Mouse (Mus musculus): ENCODE measurements at regions not wholly inside any gene's neighbourhood (a gene's known extent, or its start where the extent isn't known, plus 50 kb on each side); places are given as distances from the start of the nearest gene placed in this dataset.

- no peak for DNase-seq
- Histone ChIP-seq H3K4me1 (ENCODE audit: control insufficient read depth, insufficient read depth, low read length) (no peaks in the 10 kb centered on the region), H3K4me3 (replicated peaks; ENCODE audit: extremely low read depth, low read depth, low read length) (no peak overlapping the region)
- TF ChIP-seq CTCF (IDR thresholded peaks at IDR 0.05; ENCODE audit: insufficient read depth, low read length) (no peak), POLR2A (IDR thresholded peaks at IDR 0.05; ENCODE audit: borderline replicate concordance, extremely low read depth, low read depth, low read length) (no peak)
- 70% methylated on average over 5 of the region's 5 CpGs for WGBS
Measured at GRCm38 (mm10) chr11:45193319-45193718, 576.2 kb downstream of the Ebf1 start.

GRCm38 (mm10) chr11:45199520-45199919 is 582.4 kb downstream of the Ebf1 start:
- WGBS: 61% methylated on average over 4 of the region's 4 CpGs
- TF ChIP-seq CTCF (IDR thresholded peaks at IDR 0.05; ENCODE audit: insufficient read depth, low read length) (no peak), POLR2A (IDR thresholded peaks at IDR 0.05; ENCODE audit: borderline replicate concordance, extremely low read depth, low read depth, low read length) (no peak)
- H3K4me1 ChIP-seq (ENCODE audit: control insufficient read depth, insufficient read depth, low read length): peaks cover 2% of the 10 kb centered on the region; the same call in 1 of the 2 replicates
- DNase-seq: no peak
- no peak overlapping the region for H3K4me3 ChIP-seq (replicated peaks; ENCODE audit: extremely low read depth, low read depth, low read length)

DNA sequence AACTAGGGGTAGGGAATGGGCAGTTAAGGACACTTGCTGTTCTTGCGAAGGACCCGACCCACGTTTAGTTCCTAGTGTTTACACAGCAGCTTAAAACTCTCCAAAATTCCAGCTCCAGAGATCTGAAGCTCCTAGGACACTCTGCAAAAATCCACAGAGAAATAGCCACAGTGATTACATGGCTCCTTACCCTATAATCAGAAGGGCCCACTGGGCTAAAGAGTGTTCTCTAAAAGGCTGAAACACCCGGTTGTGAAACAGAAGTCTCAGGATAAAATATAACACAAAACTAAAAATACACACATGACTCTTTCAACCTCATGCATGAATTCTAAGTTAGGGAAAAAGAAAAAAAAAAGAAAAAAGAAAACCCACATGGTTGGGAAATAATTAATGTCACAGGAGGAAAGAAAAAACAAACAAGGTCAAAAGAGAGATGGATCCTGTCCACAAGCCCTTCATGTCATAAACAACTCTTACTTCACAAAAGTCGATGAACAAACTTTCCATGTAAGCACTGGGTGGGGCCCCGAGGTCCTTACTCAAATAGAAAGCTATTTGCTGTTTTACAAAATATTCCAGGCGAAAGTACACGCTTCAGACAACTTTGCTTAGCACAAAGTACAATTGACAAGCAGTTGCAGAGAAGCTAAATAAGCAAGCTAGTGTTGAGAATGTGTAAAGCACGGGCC is 583.7 kb downstream of the Ebf1 start:
- no peak for DNase-seq
- TF ChIP-seq CTCF (IDR thresholded peaks at IDR 0.05; ENCODE audit: insufficient read depth, low read length): no peak
- TF ChIP-seq POLR2A (IDR thresholded peaks at IDR 0.05; ENCODE audit: borderline replicate concordance, extremely low read depth, low read depth, low read length): no peak
- WGBS: 41% methylated on average over 9 of the region's 9 CpGs
- H3K4me1 ChIP-seq (ENCODE audit: control insufficient read depth, insufficient read depth, low read length): peaks cover 2% of the 10 kb centered on the region; the same call in 1 of the 2 replicates
- H3K4me3 ChIP-seq (replicated peaks; ENCODE audit: extremely low read depth, low read depth, low read length): no peak overlapping the region

GRCm38 (mm10) chr11:45203446-45203845 is 586.3 kb downstream of the Ebf1 start:
- 71% methylated on average over 5 of the region's 5 CpGs for WGBS

GRCm38 (mm10) chr11:45206611-45207525 is 589.8 kb downstream of the Ebf1 start:
- Histone ChIP-seq H3K4me1 (ENCODE audit: control insufficient read depth, insufficient read depth, low read length) (no peaks in the 10 kb centered on the region), H3K4me3 (replicated peaks; ENCODE audit: extremely low read depth, low read depth, low read length) (no peak overlapping the region)
- 60% methylated on average over 8 of the region's 8 CpGs for WGBS
- TF ChIP-seq POLR2A (IDR thresholded peaks at IDR 0.05; ENCODE audit: borderline replicate concordance, extremely low read depth, low read depth, low read length) (no peak), CTCF (IDR thresholded peaks at IDR 0.05; ENCODE audit: insufficient read depth, low read length) (no peak)
- no peak for DNase-seq

More at GRCm38 (mm10) chr11:45203446-45203845, 586.3 kb downstream of the Ebf1 start:
- DNase-seq: no peak
- TF ChIP-seq CTCF (IDR thresholded peaks at IDR 0.05; ENCODE audit: insufficient read depth, low read length): no peak
- no peak for TF ChIP-seq POLR2A (IDR thresholded peaks at IDR 0.05; ENCODE audit: borderline replicate concordance, extremely low read depth, low read depth, low read length)
- no peak overlapping the region for H3K4me3 ChIP-seq (replicated peaks; ENCODE audit: extremely low read depth, low read depth, low read length)
- peaks cover 2% of the 10 kb centered on the region; the same call in 1 of the 2 replicates for H3K4me1 ChIP-seq (ENCODE audit: control insufficient read depth, insufficient read depth, low read length)

DNA sequence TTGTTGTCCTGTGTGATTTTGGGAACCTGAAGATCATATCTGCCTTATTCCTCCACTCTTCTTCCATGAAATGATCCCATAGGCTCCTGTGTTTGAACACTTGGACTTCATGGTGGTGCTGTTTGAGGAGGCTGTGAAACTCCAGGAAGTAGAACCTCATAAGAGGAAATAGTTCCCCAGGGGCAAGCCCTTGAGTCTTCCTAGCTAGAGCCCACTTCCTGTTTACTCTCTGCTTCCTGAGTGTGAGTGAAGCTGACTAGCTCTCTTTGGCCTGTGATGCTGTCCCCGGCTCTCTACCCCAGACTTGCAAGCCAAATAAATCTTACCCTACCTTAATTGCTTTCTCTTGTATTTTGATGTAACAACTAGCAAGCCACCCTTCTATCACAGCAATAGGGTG is 597.0 kb downstream of the Ebf1 start:
- H3K4me3 ChIP-seq (replicated peaks; ENCODE audit: extremely low read depth, low read depth, low read length): no peak overlapping the region
- no peak for TF ChIP-seq POLR2A (IDR thresholded peaks at IDR 0.05; ENCODE audit: borderline replicate concordance, extremely low read depth, low read depth, low read length)
- 32% methylated on average over 1 of the region's 1 CpGs for WGBS
- H3K4me1 ChIP-seq (ENCODE audit: control insufficient read depth, insufficient read depth, low read length): no peaks in the 10 kb centered on the region; the same call in 1 of the 2 replicates
- no peak for DNase-seq

- no peak for TF ChIP-seq CTCF (IDR thresholded peaks at IDR 0.05; ENCODE audit: insufficient read depth, low read length)
- TF ChIP-seq POLR2A (IDR thresholded peaks at IDR 0.05; ENCODE audit: borderline replicate concordance, extremely low read depth, low read depth, low read length): no peak
- Histone ChIP-seq H3K4me1 (ENCODE audit: control insufficient read depth, insufficient read depth, low read length) (no peaks in the 10 kb centered on the region; the same call in 1 of the 2 replicates), H3K4me3 (replicated peaks; ENCODE audit: extremely low read depth, low read depth, low read length) (no peak overlapping the region)
- no peak for DNase-seq
- WGBS: 65% methylated on average over 3 of the region's 3 CpGs
Measured at GRCm38 (mm10) chr11:45216942-45217474, 599.9 kb downstream of the Ebf1 start.

- Histone ChIP-seq H3K4me3 (replicated peaks; ENCODE audit: extremely low read depth, low read depth, low read length) (no peak overlapping the region), H3K4me1 (ENCODE audit: control insufficient read depth, insufficient read depth, low read length) (no peaks in the 10 kb centered on the region; the same call in 1 of the 2 replicates)
- no peak for DNase-seq
- TF ChIP-seq POLR2A (IDR thresholded peaks at IDR 0.05; ENCODE audit: borderline replicate concordance, extremely low read depth, low read depth, low read length) (no peak), CTCF (IDR thresholded peaks at IDR 0.05; ENCODE audit: insufficient read depth, low read length) (no peak)
- WGBS: 57% methylated on average over 4 of the region's 4 CpGs
Measured at GRCm38 (mm10) chr11:45219239-45219638, 602.1 kb downstream of the Ebf1 start.

- 79% methylated on average over 3 of the region's 3 CpGs for WGBS
- TF ChIP-seq CTCF (IDR thresholded peaks at IDR 0.05; ENCODE audit: insufficient read depth, low read length) (no peak), POLR2A (IDR thresholded peaks at IDR 0.05; ENCODE audit: borderline replicate concordance, extremely low read depth, low read depth, low read length) (no peak)
- no peaks in the 10 kb centered on the region; the same call in 1 of the 2 replicates for H3K4me1 ChIP-seq (ENCODE audit: control insufficient read depth, insufficient read depth, low read length)
- no peak overlapping the region for H3K4me3 ChIP-seq (replicated peaks; ENCODE audit: extremely low read depth, low read depth, low read length)
- DNase-seq: no peak
Measured at GRCm38 (mm10) chr11:45222021-45222420, 604.9 kb downstream of the Ebf1 start.

Data from lung, adult 2 months (tissue).